Mouse (Mus musculus) lung, embryonic 16.5 days (tissue): ENCODE measurements around the gene Slco3a1. TPM values are rescaled to one million over a fixed set of nuclear protein-coding genes. Genes with fewer than 3 reads are reported as not detected.

Source experiments
- ATAC-seq: fragments of 200-750 bp; cut with Nextera tagmentation; 2 replicates; pipeline ENCODE4 v1.8.0; 2017; ENCODE audit warnings: low read depth, mild to moderate bottlenecking, moderate library complexity
- H3K27ac ChIP-seq: fragments of 300-500 bp; sonication (generic); 2 replicates; pipeline ENCODE4 v1.5.1; 2014; ENCODE audit warnings: mild to moderate bottlenecking, control low read depth, low read length
- H3K27me3 ChIP-seq: fragments of 300-500 bp; sonication (generic); 2 replicates; pipeline ENCODE4 v1.6.1; 2014; ENCODE audit warnings: low read depth, low read length, mixed read lengths; ENCODE audit not compliant: control insufficient read depth, insufficient read depth
- H3K36me3 ChIP-seq: fragments of 300-500 bp; sonication (generic); 2 replicates; pipeline ENCODE4 v1.6.1; 2014; ENCODE audit warnings: low read length; ENCODE audit not compliant: control insufficient read depth, insufficient read depth
- H3K4me1 ChIP-seq: fragments of 300-500 bp; sonication (generic); replicated peaks from 2 replicates; pipeline ENCODE4 v1.6.1; 2014; ENCODE audit warnings: low read length, mixed read lengths; ENCODE audit not compliant: control insufficient read depth, insufficient read depth
- H3K4me2 ChIP-seq: fragments of 300-500 bp; sonication (generic); 2 replicates; pipeline ENCODE4 v1.6.1; 2014; ENCODE audit warnings: low read depth, low read length, control low read depth
- H3K4me3 ChIP-seq: fragments of 300-500 bp; sonication (generic); 2 replicates; pipeline ENCODE4 v1.5.1; 2014; ENCODE audit warnings: mild to moderate bottlenecking, low read length, control low read depth
- H3K9ac ChIP-seq: fragments of 300-500 bp; sonication (generic); 2 replicates; pipeline ENCODE4 v1.6.1; 2014; ENCODE audit warnings: low read length, control low read depth
- H3K9me3 ChIP-seq: fragments of 300-500 bp; sonication (generic); 2 replicates; pipeline ENCODE4 v1.6.1; 2016; ENCODE audit warnings: low read length; ENCODE audit not compliant: control insufficient read depth
- WGBS: fragments of 180-500 bp; shearing (Covaris S2); extraction: QIAGEN DNeasy Blood & Tissue Kit; methylation state at CpG from one replicate; pipeline ENCODE4 v1.1.7; 2014; 5-methylcytosine and 5-hydroxymethylcytosine counted together
- polyA plus RNA-seq: library from polyadenylated mRNA; unstranded; fragments of >200 nt; fragmentation: Nextera tagmentation; extraction: Ambion mirVana; gene quantifications from 2 replicates; pipeline ENCODE4 v1.2.1, GENCODE M21; 2015

The Slco3a1 gene
- polyA plus RNA-seq, 1 experiment from 2014 or later = 9.7 TPM

- ATAC-seq = no peak
- H3K9ac ChIP-seq = no peak overlapping the region
- no peak overlapping the region for H3K4me2 ChIP-seq
- H3K9me3 ChIP-seq = no peaks in the 10 kb centered on the region
- no peaks in the 10 kb centered on the region for H3K27me3 ChIP-seq
- no peaks in the 10 kb centered on the region for H3K36me3 ChIP-seq
- H3K4me1 ChIP-seq = peaks cover 2% of the 10 kb centered on the region
- no peak overlapping the region for H3K4me3 ChIP-seq
- WGBS = 83% methylated on average over 1 of the region's 1 CpGs
- no peak overlapping the region for H3K27ac ChIP-seq
These were observed 225.6 kb downstream of the Slco3a1 start for GRCm38 (mm10) chr7:74329004-74329403.

DNA sequence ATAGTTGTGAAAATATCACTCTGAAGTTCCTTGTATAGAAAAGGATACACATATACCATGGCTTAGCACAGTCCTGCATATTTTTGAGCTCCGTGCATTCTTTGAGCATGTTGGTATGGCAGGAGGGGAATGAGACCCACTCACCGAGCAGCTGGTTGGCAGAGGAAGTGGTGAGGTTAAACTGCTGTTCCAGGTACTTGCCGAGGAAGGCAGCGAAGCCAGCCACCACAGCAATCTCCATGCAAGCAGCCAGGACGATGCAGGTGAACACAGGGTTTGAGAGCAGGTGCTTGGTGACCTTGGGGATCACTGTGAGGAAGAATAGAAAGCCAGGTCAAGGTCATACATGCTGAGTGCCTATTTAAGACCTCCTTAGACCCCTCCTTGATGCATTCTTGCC lies 226.9 kb downstream of the Slco3a1 start:
- H3K9ac ChIP-seq = no peak overlapping the region
- no peaks in the 10 kb centered on the region for H3K36me3 ChIP-seq
- no peaks in the 10 kb centered on the region for H3K9me3 ChIP-seq
- no peaks in the 10 kb centered on the region for H3K27me3 ChIP-seq
- no peak overlapping the region for H3K27ac ChIP-seq
- 86% methylated on average over 5 of the region's 5 CpGs for WGBS
- no peak overlapping the region for H3K4me3 ChIP-seq
- no peak overlapping the region for H3K4me2 ChIP-seq
- no peak for ATAC-seq
- peaks cover 9% of the 10 kb centered on the region for H3K4me1 ChIP-seq

DNA sequence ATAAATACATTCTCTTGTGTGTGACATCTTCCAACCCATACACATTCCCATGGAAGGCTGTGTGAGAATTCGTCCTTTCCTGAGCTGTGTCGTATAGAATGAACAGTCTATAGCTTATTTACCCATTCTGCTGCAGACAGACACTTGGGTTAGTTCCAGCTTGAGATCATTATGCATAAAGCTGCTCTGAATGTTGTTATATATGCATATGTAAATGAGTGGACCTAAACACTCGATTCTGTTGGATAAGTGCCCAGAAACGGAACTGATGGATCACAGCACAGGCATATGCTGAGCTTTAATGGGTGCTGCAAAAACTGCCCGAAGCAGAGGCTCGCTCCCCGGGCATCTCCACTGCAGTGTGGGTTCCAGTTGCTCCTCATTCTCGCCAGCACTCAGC lies 229.5 kb downstream of the Slco3a1 start:
- Histone ChIP-seq H3K4me2 (no peak overlapping the region), H3K27ac (no peak overlapping the region), H3K9me3 (no peaks in the 10 kb centered on the region), H3K36me3 (no peaks in the 10 kb centered on the region), H3K4me1 (peaks cover 9% of the 10 kb centered on the region), H3K9ac (no peak overlapping the region), H3K4me3 (no peak overlapping the region), H3K27me3 (no peaks in the 10 kb centered on the region)
- peak; percentile 56; the same call in 1 of the 2 replicates for ATAC-seq
- WGBS = 53% methylated on average over 8 of the region's 8 CpGs

GRCm38 (mm10) chr7:74323683-74324082 lies 230.9 kb downstream of the Slco3a1 start:
- WGBS = 45% methylated on average over 5 of the region's 5 CpGs
- H3K27me3 ChIP-seq = no peaks in the 10 kb centered on the region
- no peak overlapping the region for H3K4me3 ChIP-seq
- peak; percentile 83 for ATAC-seq
- H3K9ac ChIP-seq = no peak overlapping the region
- H3K4me2 ChIP-seq = no peak overlapping the region
- H3K4me1 ChIP-seq = peaks cover 9% of the 10 kb centered on the region
- no peaks in the 10 kb centered on the region for H3K36me3 ChIP-seq
- no peaks in the 10 kb centered on the region for H3K9me3 ChIP-seq
- H3K27ac ChIP-seq = no peak overlapping the region

GRCm38 (mm10) chr7:74323194-74323593 lies 231.4 kb downstream of the Slco3a1 start:
- Histone ChIP-seq H3K4me2 (no peak overlapping the region), H3K9me3 (no peaks in the 10 kb centered on the region), H3K4me1 (peaks cover 9% of the 10 kb centered on the region), H3K27me3 (no peaks in the 10 kb centered on the region), H3K36me3 (no peaks in the 10 kb centered on the region), H3K4me3 (no peak overlapping the region), H3K27ac (no peak overlapping the region), H3K9ac (no peak overlapping the region)
- no peak for ATAC-seq

DNA sequence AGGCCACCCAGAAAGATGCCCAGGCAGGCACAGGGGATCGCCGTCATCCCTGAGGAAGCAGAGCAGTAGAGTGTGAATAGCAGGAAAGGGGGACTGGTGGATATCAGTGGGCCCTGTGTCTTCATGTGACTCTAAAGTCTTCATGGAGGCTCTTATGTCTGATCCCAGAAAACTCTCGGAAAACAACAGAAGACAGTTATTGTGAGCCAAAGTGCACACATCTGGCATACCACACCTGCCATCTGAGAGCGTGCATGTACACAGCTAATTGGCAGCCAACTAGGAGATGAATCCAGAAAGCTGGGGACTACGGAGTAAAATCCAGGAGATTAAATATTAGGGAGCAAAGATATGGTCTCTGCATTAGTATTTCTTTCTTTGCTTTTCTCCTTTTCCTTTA lies 233.9 kb downstream of the Slco3a1 start:
- WGBS = 93% methylated on average over 5 of the region's 5 CpGs
- no peak overlapping the region for H3K4me3 ChIP-seq
- no peak overlapping the region for H3K4me2 ChIP-seq
- H3K36me3 ChIP-seq = no peaks in the 10 kb centered on the region
- peaks cover 9% of the 10 kb centered on the region for H3K4me1 ChIP-seq
- H3K27ac ChIP-seq = no peak overlapping the region
- H3K9ac ChIP-seq = no peak overlapping the region
- H3K27me3 ChIP-seq = no peaks in the 10 kb centered on the region
- no peak for ATAC-seq
- no peaks in the 10 kb centered on the region for H3K9me3 ChIP-seq

DNA sequence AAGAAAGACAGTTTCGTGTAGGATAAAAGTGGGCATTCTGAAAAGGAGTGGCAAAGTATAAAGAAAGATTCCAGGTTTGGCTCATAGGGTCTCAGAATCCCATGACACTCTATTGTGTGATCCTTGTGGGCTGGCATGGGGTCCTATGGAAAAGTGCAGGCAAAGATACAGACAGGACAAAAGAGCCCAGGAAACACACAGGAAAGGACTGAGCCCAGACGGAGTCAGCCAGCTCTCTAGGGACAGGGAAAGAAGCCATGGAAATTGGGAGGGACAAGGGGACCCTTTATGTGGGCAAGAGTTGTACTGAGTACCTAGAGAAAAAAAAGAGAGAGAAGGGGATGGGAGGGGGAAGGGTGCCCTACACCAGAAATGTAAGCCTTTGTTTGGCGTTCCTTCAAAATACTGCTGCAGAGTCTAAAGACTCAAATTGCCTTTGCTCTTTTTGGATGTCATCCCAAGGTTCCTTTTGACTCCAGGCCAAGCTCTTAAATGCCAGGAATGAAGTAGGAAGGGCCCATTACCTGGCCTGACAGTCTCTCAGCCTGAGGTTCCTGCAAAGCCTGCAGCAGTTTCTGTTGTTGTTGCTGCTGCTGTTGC lies 238.6 kb downstream of the Slco3a1 start:
- ATAC-seq = no peak
- H3K27ac ChIP-seq = no peak overlapping the region

DNA sequence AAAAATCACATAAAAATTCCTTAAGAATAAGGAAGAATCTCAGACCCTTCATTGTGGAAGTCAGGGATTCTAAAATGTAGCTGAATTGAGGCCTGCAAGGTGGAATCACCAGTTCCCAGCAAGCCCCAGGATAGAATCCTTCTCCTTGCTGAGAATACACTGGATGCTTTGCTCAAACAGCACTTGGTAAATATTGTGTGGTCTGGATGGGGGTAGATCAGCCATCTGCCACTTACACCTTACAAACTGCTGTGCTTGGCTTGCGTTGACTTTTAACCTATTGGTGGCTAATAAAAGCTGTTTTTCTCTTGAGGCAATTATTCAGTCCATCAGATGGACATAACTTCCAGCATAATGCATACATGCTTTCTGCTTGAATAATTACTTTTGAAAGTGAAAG lies 240.3 kb downstream of the Slco3a1 start:
- Histone ChIP-seq H3K36me3 (no peaks in the 10 kb centered on the region), H3K27me3 (no peaks in the 10 kb centered on the region), H3K9ac (no peak overlapping the region), H3K4me2 (no peak overlapping the region), H3K9me3 (no peaks in the 10 kb centered on the region), H3K27ac (no peak overlapping the region), H3K4me1 (no peaks in the 10 kb centered on the region), H3K4me3 (no peak overlapping the region)
- no peak for ATAC-seq
- 73% methylated on average over 1 of the region's 1 CpGs for WGBS

More for the DNA sequence above, 238.6 kb downstream of the Slco3a1 start:
- H3K4me1 ChIP-seq = no peaks in the 10 kb centered on the region
- H3K4me2 ChIP-seq = no peak overlapping the region
- H3K4me3 ChIP-seq = no peak overlapping the region
- no peaks in the 10 kb centered on the region for H3K27me3 ChIP-seq
- H3K9me3 ChIP-seq = no peaks in the 10 kb centered on the region
- 61% methylated on average over 3 of the region's 3 CpGs for WGBS
- no peaks in the 10 kb centered on the region for H3K36me3 ChIP-seq
- no peak overlapping the region for H3K9ac ChIP-seq

DNA sequence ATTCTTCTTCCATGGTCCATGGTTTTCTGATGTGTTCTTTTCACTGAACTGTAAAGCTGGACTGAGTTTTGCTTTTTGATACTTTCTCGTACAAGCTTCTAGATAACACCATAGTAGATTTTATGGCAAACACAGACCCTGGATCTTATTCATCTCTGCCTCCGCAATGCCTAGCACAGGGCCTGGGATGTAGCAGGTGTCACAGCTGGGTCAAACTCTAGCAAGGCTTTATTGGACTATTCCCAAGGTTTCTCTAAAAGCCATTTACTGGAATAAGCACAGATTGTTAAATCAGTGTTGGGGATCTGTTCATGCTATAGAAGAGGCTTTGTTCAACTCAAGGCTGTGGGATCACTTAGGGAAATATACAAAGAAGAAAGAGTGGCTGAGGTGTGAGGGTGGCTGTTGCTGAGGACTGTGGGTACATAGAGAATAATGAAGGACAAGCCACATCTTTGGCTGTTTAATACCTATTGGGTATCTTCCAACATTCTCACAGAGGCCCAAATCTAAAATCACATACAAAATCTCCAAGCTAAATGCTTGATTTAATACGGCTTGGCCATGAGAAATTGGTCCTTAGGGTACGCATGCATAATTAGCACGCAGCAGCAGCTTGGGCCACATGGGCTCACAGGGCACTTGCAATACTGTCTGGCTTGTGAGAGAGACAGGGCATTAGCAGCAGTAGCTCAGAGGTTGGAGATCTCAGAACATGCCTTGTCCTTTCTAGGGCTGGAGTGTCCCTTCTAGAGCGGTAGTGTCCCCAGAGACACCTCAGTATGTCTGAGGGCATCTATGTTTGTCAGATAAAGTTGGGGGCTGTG lies 241.1 kb downstream of the Slco3a1 start:
- H3K4me1 ChIP-seq = no peaks in the 10 kb centered on the region
- no peak for ATAC-seq
- no peaks in the 10 kb centered on the region for H3K27me3 ChIP-seq
- H3K9me3 ChIP-seq = no peaks in the 10 kb centered on the region
- no peak overlapping the region for H3K27ac ChIP-seq
- H3K36me3 ChIP-seq = no peaks in the 10 kb centered on the region
- no peak overlapping the region for H3K9ac ChIP-seq
- no peak overlapping the region for H3K4me2 ChIP-seq
- H3K4me3 ChIP-seq = no peak overlapping the region
- WGBS = 86% methylated on average over 6 of the region's 6 CpGs
